Mouse (Mus musculus): Measurements from ENCODE around the gene Polh. TPM values are rescaled to one million over a fixed set of nuclear protein-coding genes. Genes with fewer than 3 reads are reported as not detected.
A peak's percentile ranks its signal among the peaks of the same experiment; 100 is the strongest.

Polh gene
- polyA plus RNA-seq, 1 experiment from 2014 or later: 20.4 TPM

- Histone ChIP-seq H3K4me3 (no peak overlapping the region), H3K4me1 (peaks cover 13% of the 10 kb centered on the region), H3K4me2 (no peak overlapping the region), H3K9me3 (no peaks in the 10 kb centered on the region), H3K9ac (no peak overlapping the region), H3K36me3 (peaks cover 86% of the 10 kb centered on the region), H3K27ac (no peak overlapping the region), H3K27me3 (no peaks in the 10 kb centered on the region)
- 85% methylated on average over 11 of the region's 11 CpGs for WGBS
- ATAC-seq (ENCODE audit: insufficient number of reproducible peaks, insufficient read depth, low FRiP score, low TSS enrichment, low read depth): no peak
Measured at GRCm38 (mm10) chr17:46167014-46167413, 35.4 kb downstream of the Polh start.

GRCm38 (mm10) chr17:46166270-46166669 is 36.2 kb downstream of the Polh start:
- Histone ChIP-seq H3K36me3 (peaks cover 81% of the 10 kb centered on the region), H3K4me3 (no peak overlapping the region), H3K9ac (no peak overlapping the region), H3K4me2 (no peak overlapping the region), H3K27ac (no peak overlapping the region), H3K27me3 (no peaks in the 10 kb centered on the region), H3K4me1 (peaks cover 19% of the 10 kb centered on the region), H3K9me3 (no peaks in the 10 kb centered on the region)
- 86% methylated on average over 5 of the region's 5 CpGs for WGBS
- ATAC-seq (ENCODE audit: insufficient number of reproducible peaks, insufficient read depth, low FRiP score, low TSS enrichment, low read depth): no peak

- H3K4me1 ChIP-seq: peaks cover 19% of the 10 kb centered on the region
- no peak overlapping the region for H3K4me3 ChIP-seq
- ATAC-seq (ENCODE audit: insufficient number of reproducible peaks, insufficient read depth, low FRiP score, low TSS enrichment, low read depth): no peak
- H3K4me2 ChIP-seq: no peak overlapping the region
- H3K27ac ChIP-seq: no peak overlapping the region
- peaks cover 73% of the 10 kb centered on the region for H3K36me3 ChIP-seq
- no peaks in the 10 kb centered on the region for H3K9me3 ChIP-seq
- WGBS: 86% methylated on average over 12 of the region's 12 CpGs
- no peaks in the 10 kb centered on the region for H3K27me3 ChIP-seq
- H3K9ac ChIP-seq: no peak overlapping the region
Measured at GRCm38 (mm10) chr17:46165460-46165859, 37.0 kb downstream of the Polh start.

GRCm38 (mm10) chr17:46164791-46165190 is 37.7 kb downstream of the Polh start:
- Histone ChIP-seq H3K27me3 (no peaks in the 10 kb centered on the region), H3K4me3 (no peak overlapping the region), H3K4me2 (no peak overlapping the region), H3K9ac (no peak overlapping the region), H3K4me1 (peaks cover 19% of the 10 kb centered on the region), H3K27ac (no peak overlapping the region), H3K36me3 (peaks cover 67% of the 10 kb centered on the region), H3K9me3 (no peaks in the 10 kb centered on the region)
- no peak for ATAC-seq (ENCODE audit: insufficient number of reproducible peaks, insufficient read depth, low FRiP score, low TSS enrichment, low read depth)
- WGBS: 95% methylated on average over 10 of the region's 10 CpGs

- 92% methylated on average over 8 of the region's 8 CpGs for WGBS
- ATAC-seq (ENCODE audit: insufficient number of reproducible peaks, insufficient read depth, low FRiP score, low TSS enrichment, low read depth): no peak
Measured at GRCm38 (mm10) chr17:46164301-46164700, 38.1 kb downstream of the Polh start.

GRCm38 (mm10) chr17:46162951-46163421 is 39.5 kb downstream of the Polh start:
- Histone ChIP-seq H3K27me3 (no peaks in the 10 kb centered on the region), H3K27ac (no peak overlapping the region), H3K4me1 (peaks cover 25% of the 10 kb centered on the region), H3K4me3 (no peak overlapping the region), H3K9me3 (no peaks in the 10 kb centered on the region), H3K4me2 (peak overlapping the region; percentile 67), H3K9ac (no peak overlapping the region), H3K36me3 (peaks cover 49% of the 10 kb centered on the region)
- ATAC-seq (ENCODE audit: insufficient number of reproducible peaks, insufficient read depth, low FRiP score, low TSS enrichment, low read depth): no peak
- WGBS: 92% methylated on average over 9 of the region's 9 CpGs

More at GRCm38 (mm10) chr17:46164301-46164700, 38.1 kb downstream of the Polh start:
- H3K4me1 ChIP-seq: peaks cover 23% of the 10 kb centered on the region
- peaks cover 62% of the 10 kb centered on the region for H3K36me3 ChIP-seq
- no peak overlapping the region for H3K4me2 ChIP-seq
- H3K4me3 ChIP-seq: no peak overlapping the region
- no peaks in the 10 kb centered on the region for H3K27me3 ChIP-seq
- no peak overlapping the region for H3K27ac ChIP-seq
- H3K9ac ChIP-seq: no peak overlapping the region
- H3K9me3 ChIP-seq: no peaks in the 10 kb centered on the region

- Histone ChIP-seq H3K4me3 (no peak overlapping the region), H3K27me3 (no peaks in the 10 kb centered on the region), H3K4me1 (peaks cover 25% of the 10 kb centered on the region), H3K4me2 (peak overlapping the region; percentile 67), H3K36me3 (peaks cover 45% of the 10 kb centered on the region), H3K9me3 (no peaks in the 10 kb centered on the region), H3K27ac (no peak overlapping the region), H3K9ac (no peak overlapping the region)
- no peak for ATAC-seq (ENCODE audit: insufficient number of reproducible peaks, insufficient read depth, low FRiP score, low TSS enrichment, low read depth)
- WGBS: 92% methylated on average over 7 of the region's 7 CpGs
Measured at GRCm38 (mm10) chr17:46162551-46162950, 39.9 kb downstream of the Polh start.

- H3K4me2 ChIP-seq: peak overlapping the region; percentile 67
- peak overlapping the region; percentile 89 for H3K9ac ChIP-seq
- H3K27me3 ChIP-seq: no peaks in the 10 kb centered on the region
- H3K9me3 ChIP-seq: no peaks in the 10 kb centered on the region
- 47% methylated on average over 9 of the region's 9 CpGs for WGBS
- peaks cover 25% of the 10 kb centered on the region for H3K4me1 ChIP-seq
- peak overlapping the region; percentile 80 for H3K4me3 ChIP-seq
- peak overlapping the region; percentile 81 for H3K27ac ChIP-seq
- H3K36me3 ChIP-seq: peaks cover 36% of the 10 kb centered on the region
- no peak for ATAC-seq (ENCODE audit: insufficient number of reproducible peaks, insufficient read depth, low FRiP score, low TSS enrichment, low read depth)
Measured at GRCm38 (mm10) chr17:46161710-46162109, 40.7 kb downstream of the Polh start.

GRCm38 (mm10) chr17:46161179-46161578 is 41.3 kb downstream of the Polh start:
- H3K27me3 ChIP-seq: no peaks in the 10 kb centered on the region
- peak overlapping the region; percentile 80 for H3K4me3 ChIP-seq
- peak overlapping the region; percentile 81 for H3K27ac ChIP-seq
- H3K4me2 ChIP-seq: peak overlapping the region; percentile 67
- H3K4me1 ChIP-seq: peaks cover 25% of the 10 kb centered on the region
- H3K9ac ChIP-seq: peak overlapping the region; percentile 89
- ATAC-seq (ENCODE audit: insufficient number of reproducible peaks, insufficient read depth, low FRiP score, low TSS enrichment, low read depth): no peak
- peaks cover 31% of the 10 kb centered on the region for H3K36me3 ChIP-seq
- under 1% methylated on average over 19 of the region's 19 CpGs for WGBS
- no peaks in the 10 kb centered on the region for H3K9me3 ChIP-seq

- peak; percentile 91 for ATAC-seq (ENCODE audit: insufficient number of reproducible peaks, insufficient read depth, low FRiP score, low TSS enrichment, low read depth)
- H3K27me3 ChIP-seq: no peaks in the 10 kb centered on the region
- peak within 1 kb of the TSS; percentile 80 for H3K4me3 ChIP-seq
- H3K36me3 ChIP-seq: peaks cover 26% of the 10 kb centered on the region
- peak within 1 kb of the TSS; percentile 88 for H3K27ac ChIP-seq
- H3K9me3 ChIP-seq: no peaks in the 10 kb centered on the region
- peak within 1 kb of the TSS; percentile 89 for H3K9ac ChIP-seq
- WGBS: 0% methylated on average over 23 of the region's 23 CpGs
- peak within 1 kb of the TSS; percentile 78 for H3K4me2 ChIP-seq
- peaks cover 25% of the 10 kb centered on the region for H3K4me1 ChIP-seq
Measured at GRCm38 (mm10) chr17:46160686-46161085, 41.8 kb downstream of the Polh start, which contains the start of gene Gtpbp2. Gene Gtpbp2 (plus strand): TSS chr17:46161032.

- H3K4me1 ChIP-seq: peaks cover 25% of the 10 kb centered on the region
- peak; percentile 68 for ATAC-seq (ENCODE audit: insufficient number of reproducible peaks, insufficient read depth, low FRiP score, low TSS enrichment, low read depth)
- H3K9ac ChIP-seq: peak overlapping the region; percentile 61
- no peaks in the 10 kb centered on the region for H3K27me3 ChIP-seq
- H3K4me3 ChIP-seq: peak overlapping the region; percentile 80
- peak overlapping the region; percentile 88 for H3K27ac ChIP-seq
- peak overlapping the region; percentile 78 for H3K4me2 ChIP-seq
- H3K36me3 ChIP-seq: peaks cover 21% of the 10 kb centered on the region
- under 1% methylated on average over 16 of the region's 16 CpGs for WGBS
- no peaks in the 10 kb centered on the region for H3K9me3 ChIP-seq
Measured at GRCm38 (mm10) chr17:46160090-46160662, 42.3 kb downstream of the Polh start.

GRCm38 (mm10) chr17:46159236-46159635 is 43.2 kb downstream of the Polh start:
- H3K4me2 ChIP-seq: 0 out of 2 replicates have a peak overlapping the region, but pooled peaks have one; percentile 78

More at GRCm38 (mm10) chr17:46159236-46159635, 43.2 kb downstream of the Polh start:
- Histone ChIP-seq H3K27ac (peak overlapping the region; percentile 88; the same call in 1 of the 2 replicates), H3K4me1 (peaks cover 25% of the 10 kb centered on the region), H3K36me3 (peaks cover 11% of the 10 kb centered on the region), H3K9me3 (no peaks in the 10 kb centered on the region), H3K27me3 (no peaks in the 10 kb centered on the region), H3K9ac (peak overlapping the region; percentile 61; the same call in 1 of the 2 replicates), H3K4me3 (no peak overlapping the region)
- ATAC-seq (ENCODE audit: insufficient number of reproducible peaks, insufficient read depth, low FRiP score, low TSS enrichment, low read depth): no peak
- WGBS: 61% methylated on average over 2 of the region's 2 CpGs

Data from embryonic facial prominence, embryonic 13.5 days (tissue).